Mouse (Mus musculus): Measurements from ENCODE around the gene S1pr5. TPM values are rescaled to one million over a fixed set of nuclear protein-coding genes. Genes with fewer than 3 reads are reported as not detected.
"Not testable (repeated sequence)": the region's sequence is repeated elsewhere in the genome, so short reads cannot be mapped to it uniquely, and the experiment has no call there.

The S1pr5 gene
- total and polyA plus RNA-seq, 2 experiments from 2014 or later: 2.9 to 8.2 TPM

GRCm38 (mm10) chr9:21276307-21276706 is 28.1 kb upstream of the S1pr5 start:
- no peaks in the 10 kb centered on the region for H3K4me1 ChIP-seq (ENCODE audit: insufficient read depth, low read length)
- no peak overlapping the region for H3K4me3 ChIP-seq (ENCODE audit: low read length)
- H3K9ac ChIP-seq (replicated peaks; ENCODE audit: low read length): no peak overlapping the region
- no peaks in the 10 kb centered on the region for H3K9me3 ChIP-seq (ENCODE audit: low read length)
- no peak for TF ChIP-seq CTCF (IDR thresholded peaks at IDR 0.05; ENCODE audit: low read depth)
- 89% methylated on average over 8 of the region's 8 CpGs for WGBS
- DNase-seq (ENCODE audit: low spot score) (no peak), ATAC-seq (no peak)
- peaks cover 74% of the 10 kb centered on the region for H3K36me3 ChIP-seq (ENCODE audit: insufficient read depth, low read length)
- H3K27me3 ChIP-seq (ENCODE audit: insufficient read depth, low read length): no peaks in the 10 kb centered on the region
- no peak overlapping the region for H3K27ac ChIP-seq
- no peak overlapping the region for H3K4me2 ChIP-seq (ENCODE audit: low read depth, low read length)

- WGBS: 88% methylated on average over 12 of the region's 12 CpGs
- no peak for ATAC-seq
- no peak for TF ChIP-seq CTCF (IDR thresholded peaks at IDR 0.05; ENCODE audit: low read depth)
These were observed 27.5 kb upstream of the S1pr5 start for GRCm38 (mm10) chr9:21275727-21276126.

GRCm38 (mm10) chr9:21275013-21275710 is 26.9 kb upstream of the S1pr5 start:
- no peak for ATAC-seq
- WGBS: 86% methylated on average over 7 of the region's 7 CpGs

More at GRCm38 (mm10) chr9:21275727-21276126, 27.5 kb upstream of the S1pr5 start:
- no peak overlapping the region for H3K9ac ChIP-seq (replicated peaks; ENCODE audit: low read length)
- no peak overlapping the region for H3K27ac ChIP-seq
- no peaks in the 10 kb centered on the region for H3K9me3 ChIP-seq (ENCODE audit: low read length)
- peaks cover 74% of the 10 kb centered on the region for H3K36me3 ChIP-seq (ENCODE audit: insufficient read depth, low read length)
- H3K4me2 ChIP-seq (ENCODE audit: low read depth, low read length): no peak overlapping the region
- no peaks in the 10 kb centered on the region for H3K4me1 ChIP-seq (ENCODE audit: insufficient read depth, low read length)
- H3K4me3 ChIP-seq (ENCODE audit: low read length): no peak overlapping the region
- DNase-seq (ENCODE audit: low spot score): no peak
- no peaks in the 10 kb centered on the region for H3K27me3 ChIP-seq (ENCODE audit: insufficient read depth, low read length)

GRCm38 (mm10) chr9:21274336-21274735 is 26.1 kb upstream of the S1pr5 start:
- Histone ChIP-seq H3K9me3 (ENCODE audit: low read length) (no peaks in the 10 kb centered on the region), H3K36me3 (ENCODE audit: insufficient read depth, low read length) (peaks cover 69% of the 10 kb centered on the region), H3K27ac (no peak overlapping the region), H3K4me2 (ENCODE audit: low read depth, low read length) (no peak overlapping the region), H3K4me1 (ENCODE audit: insufficient read depth, low read length) (no peaks in the 10 kb centered on the region), H3K4me3 (ENCODE audit: low read length) (no peak overlapping the region), H3K9ac (replicated peaks; ENCODE audit: low read length) (no peak overlapping the region), H3K27me3 (ENCODE audit: insufficient read depth, low read length) (no peaks in the 10 kb centered on the region)
- ATAC-seq (no peak), DNase-seq (ENCODE audit: low spot score) (no peak)
- TF ChIP-seq CTCF (IDR thresholded peaks at IDR 0.05; ENCODE audit: low read depth): no peak
- 91% methylated on average over 3 of the region's 3 CpGs for WGBS

More at GRCm38 (mm10) chr9:21275013-21275710, 26.9 kb upstream of the S1pr5 start:
- no peaks in the 10 kb centered on the region for H3K27me3 ChIP-seq (ENCODE audit: insufficient read depth, low read length)
- no peaks in the 10 kb centered on the region for H3K4me1 ChIP-seq (ENCODE audit: insufficient read depth, low read length)
- DNase-seq (ENCODE audit: low spot score): no peak
- no peaks in the 10 kb centered on the region for H3K9me3 ChIP-seq (ENCODE audit: low read length)
- no peak overlapping the region for H3K4me2 ChIP-seq (ENCODE audit: low read depth, low read length)
- H3K36me3 ChIP-seq (ENCODE audit: insufficient read depth, low read length): peaks cover 76% of the 10 kb centered on the region
- no peak overlapping the region for H3K27ac ChIP-seq
- no peak overlapping the region for H3K4me3 ChIP-seq (ENCODE audit: low read length)
- H3K9ac ChIP-seq (replicated peaks; ENCODE audit: low read length): no peak overlapping the region
- no peak for TF ChIP-seq CTCF (IDR thresholded peaks at IDR 0.05; ENCODE audit: low read depth)

GRCm38 (mm10) chr9:21273520-21274228 is 25.4 kb upstream of the S1pr5 start:
- Histone ChIP-seq H3K9ac (replicated peaks; ENCODE audit: low read length) (no peak overlapping the region), H3K27ac (no peak overlapping the region), H3K27me3 (ENCODE audit: insufficient read depth, low read length) (no peaks in the 10 kb centered on the region), H3K4me2 (ENCODE audit: low read depth, low read length) (no peak overlapping the region), H3K36me3 (ENCODE audit: insufficient read depth, low read length) (peaks cover 76% of the 10 kb centered on the region), H3K9me3 (ENCODE audit: low read length) (no peaks in the 10 kb centered on the region), H3K4me3 (ENCODE audit: low read length) (no peak overlapping the region), H3K4me1 (ENCODE audit: insufficient read depth, low read length) (no peaks in the 10 kb centered on the region)
- 79% methylated on average over 7 of the region's 7 CpGs for WGBS
- no peak for TF ChIP-seq CTCF (IDR thresholded peaks at IDR 0.05; ENCODE audit: low read depth)
- DNase-seq (ENCODE audit: low spot score) (no peak), ATAC-seq (no peak)

GRCm38 (mm10) chr9:21273094-21273493 is 24.9 kb upstream of the S1pr5 start:
- Histone ChIP-seq H3K27me3 (ENCODE audit: insufficient read depth, low read length) (no peaks in the 10 kb centered on the region), H3K9ac (replicated peaks; ENCODE audit: low read length) (no peak overlapping the region), H3K4me3 (ENCODE audit: low read length) (no peak overlapping the region), H3K9me3 (ENCODE audit: low read length) (no peaks in the 10 kb centered on the region), H3K4me2 (ENCODE audit: low read depth, low read length) (no peak overlapping the region), H3K4me1 (ENCODE audit: insufficient read depth, low read length) (no peaks in the 10 kb centered on the region), H3K27ac (no peak overlapping the region), H3K36me3 (ENCODE audit: insufficient read depth, low read length) (peaks cover 80% of the 10 kb centered on the region)
- no peak for ATAC-seq
- 85% methylated on average over 8 of the region's 8 CpGs for WGBS
- no peak for TF ChIP-seq CTCF (IDR thresholded peaks at IDR 0.05; ENCODE audit: low read depth)
- DNase-seq (ENCODE audit: low spot score): no peak

- peaks cover 80% of the 10 kb centered on the region for H3K36me3 ChIP-seq (ENCODE audit: insufficient read depth, low read length)
- WGBS: 94% methylated on average over 9 of the region's 9 CpGs
- no peak overlapping the region for H3K4me3 ChIP-seq (ENCODE audit: low read length)
- TF ChIP-seq CTCF (IDR thresholded peaks at IDR 0.05; ENCODE audit: low read depth): no peak
- no peak overlapping the region for H3K9ac ChIP-seq (replicated peaks; ENCODE audit: low read length)
- no peaks in the 10 kb centered on the region for H3K4me1 ChIP-seq (ENCODE audit: insufficient read depth, low read length)
- H3K27ac ChIP-seq: no peak overlapping the region
- H3K4me2 ChIP-seq (ENCODE audit: low read depth, low read length): no peak overlapping the region
- no peak for DNase-seq (ENCODE audit: low spot score)
- ATAC-seq: no peak
- no peaks in the 10 kb centered on the region for H3K9me3 ChIP-seq (ENCODE audit: low read length)
- H3K27me3 ChIP-seq (ENCODE audit: insufficient read depth, low read length): no peaks in the 10 kb centered on the region
These were observed 24.1 kb upstream of the S1pr5 start for GRCm38 (mm10) chr9:21272391-21272790.

GRCm38 (mm10) chr9:21269590-21269989 is 21.3 kb upstream of the S1pr5 start:
- H3K9me3 ChIP-seq (ENCODE audit: low read length); H3K4me3 ChIP-seq (ENCODE audit: low read length); H3K27me3 ChIP-seq (ENCODE audit: insufficient read depth, low read length); H3K27ac ChIP-seq; ATAC-seq; H3K4me2 ChIP-seq (ENCODE audit: low read depth, low read length); DNase-seq (ENCODE audit: low spot score); H3K9ac ChIP-seq (replicated peaks; ENCODE audit: low read length): not testable (repeated sequence)
- H3K4me1 ChIP-seq (ENCODE audit: insufficient read depth, low read length): peaks cover 13% of the 10 kb centered on the region
- H3K36me3 ChIP-seq (ENCODE audit: insufficient read depth, low read length): peaks cover 58% of the 10 kb centered on the region
- 84% methylated on average over 5 of the region's 5 CpGs for WGBS
